Mouse (Mus musculus): ENCODE data around the gene Tbcel. TPM values are rescaled to one million over a fixed set of nuclear protein-coding genes. Genes with fewer than 3 reads are reported as not detected.

Gene Tbcel
- polyA plus RNA-seq, 1 experiment from 2014 or later = 4.0 TPM

DNA sequence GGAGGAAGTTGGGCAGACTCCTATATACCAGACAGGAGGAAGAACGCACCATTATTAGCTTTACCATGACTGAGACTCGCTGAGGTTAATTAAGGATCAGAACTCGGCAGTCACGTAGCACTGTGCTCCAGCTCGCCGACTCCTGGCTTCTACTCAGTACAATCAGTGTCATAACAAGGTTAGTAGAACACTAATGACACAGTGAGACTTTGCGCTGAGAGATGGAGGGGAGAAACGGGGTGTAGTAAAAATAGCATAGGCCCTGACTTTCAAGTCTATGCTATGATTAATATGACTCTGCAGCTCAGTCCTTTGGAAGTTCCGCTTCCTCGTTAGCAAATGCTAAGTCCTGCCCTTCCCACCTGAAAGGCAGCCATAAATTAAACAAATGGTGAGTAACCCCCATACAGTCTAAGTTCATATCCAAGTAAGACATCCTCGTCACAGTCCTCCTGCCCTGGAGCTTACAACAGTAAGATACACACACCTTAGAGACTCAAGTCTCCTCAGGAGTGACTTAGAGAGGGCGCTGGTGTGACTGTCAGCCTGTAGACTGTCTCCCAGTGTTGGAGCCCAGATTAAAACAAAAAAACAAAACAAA is 90.2 kb downstream of the Tbcel start:
- WGBS = 93% methylated on average over 12 of the region's 12 CpGs
- H3K4me2 ChIP-seq = no peak overlapping the region
- H3K4me3 ChIP-seq (ENCODE audit: low read depth, low read length) = no peak overlapping the region

DNA sequence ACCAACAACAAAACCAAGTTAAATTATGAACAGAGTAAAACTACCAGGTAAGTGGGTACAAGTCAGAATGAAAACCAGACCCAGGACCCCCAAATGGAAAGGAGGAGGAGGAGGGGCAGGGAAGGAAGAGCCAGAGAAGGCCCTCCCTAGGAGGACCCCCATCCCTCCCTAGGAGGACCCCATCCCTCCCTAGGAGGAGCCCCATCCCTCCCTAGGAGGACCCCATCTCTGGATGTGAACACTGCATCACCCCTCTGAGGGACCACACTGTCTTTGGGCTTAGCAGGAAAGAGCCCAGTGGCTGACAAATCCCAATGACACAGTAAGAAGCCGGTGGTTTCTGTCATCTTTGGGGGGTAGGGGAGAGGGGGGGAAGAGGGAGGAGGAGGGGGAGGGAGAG is 92.4 kb downstream of the Tbcel start:
- ATAC-seq (ENCODE audit: low FRiP score) (no peak), DNase-seq (ENCODE audit: low spot score, missing footprints) (no peak)
- no peaks in the 10 kb centered on the region for H3K27me3 ChIP-seq (ENCODE audit: control insufficient read depth, insufficient read depth, low read length)
- no peaks in the 10 kb centered on the region for H3K9me3 ChIP-seq (ENCODE audit: control insufficient read depth, low read length)
- no peaks in the 10 kb centered on the region for H3K36me3 ChIP-seq (ENCODE audit: control insufficient read depth, insufficient read depth, low read length)
- WGBS = 21% methylated on average over 1 of the region's 1 CpGs
- no peak overlapping the region for H3K27ac ChIP-seq (ENCODE audit: low read depth, low read length)
- H3K4me1 ChIP-seq (ENCODE audit: control insufficient read depth, insufficient read depth, low read length) = peaks cover 9% of the 10 kb centered on the region; the same call in 1 of the 2 replicates
- no peak overlapping the region for H3K9ac ChIP-seq (ENCODE audit: low read length)
- no peak overlapping the region for H3K4me3 ChIP-seq (ENCODE audit: low read depth, low read length)
- no peak overlapping the region for H3K4me2 ChIP-seq

More for the DNA sequence above, 90.2 kb downstream of the Tbcel start:
- Histone ChIP-seq H3K9me3 (ENCODE audit: control insufficient read depth, low read length) (no peaks in the 10 kb centered on the region), H3K9ac (ENCODE audit: low read length) (no peak overlapping the region), H3K27ac (ENCODE audit: low read depth, low read length) (no peak overlapping the region), H3K27me3 (ENCODE audit: control insufficient read depth, insufficient read depth, low read length) (no peaks in the 10 kb centered on the region), H3K4me1 (ENCODE audit: control insufficient read depth, insufficient read depth, low read length) (peaks cover 9% of the 10 kb centered on the region; the same call in 1 of the 2 replicates), H3K36me3 (ENCODE audit: control insufficient read depth, insufficient read depth, low read length) (no peaks in the 10 kb centered on the region)
- no peak for DNase-seq (ENCODE audit: low spot score, missing footprints)
- ATAC-seq (ENCODE audit: low FRiP score) = no peak

DNA sequence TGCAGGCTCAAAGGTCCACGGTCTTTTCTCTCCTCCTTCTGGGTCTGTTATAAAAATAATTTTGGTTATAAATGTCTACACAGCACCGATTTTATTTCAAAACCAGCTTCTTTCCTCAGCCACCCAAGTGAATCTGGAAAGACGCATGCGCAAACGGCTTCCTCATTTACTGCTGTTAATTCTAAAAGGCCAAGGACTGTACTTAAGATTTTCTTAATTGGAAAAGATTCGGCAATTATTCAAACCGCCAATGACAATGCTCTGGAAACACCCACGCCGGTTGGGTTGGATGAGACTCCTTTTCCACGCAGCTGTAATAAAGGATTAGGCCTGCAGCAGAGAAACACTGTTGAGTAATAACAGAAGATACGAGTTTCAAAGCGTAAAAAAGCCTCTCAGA is 94.3 kb downstream of the Tbcel start:
- Histone ChIP-seq H3K27ac (ENCODE audit: low read depth, low read length) (0 out of 2 replicates have a peak overlapping the region, but pooled peaks have one; percentile 8), H3K4me2 (no peak overlapping the region), H3K36me3 (ENCODE audit: control insufficient read depth, insufficient read depth, low read length) (no peaks in the 10 kb centered on the region), H3K4me3 (ENCODE audit: low read depth, low read length) (no peak overlapping the region), H3K9ac (ENCODE audit: low read length) (no peak overlapping the region), H3K9me3 (ENCODE audit: control insufficient read depth, low read length) (no peaks in the 10 kb centered on the region), H3K27me3 (ENCODE audit: control insufficient read depth, insufficient read depth, low read length) (no peaks in the 10 kb centered on the region), H3K4me1 (ENCODE audit: control insufficient read depth, insufficient read depth, low read length) (peaks cover 9% of the 10 kb centered on the region; the same call in 1 of the 2 replicates)
- ATAC-seq (ENCODE audit: low FRiP score) = no peak
- WGBS = 81% methylated on average over 12 of the region's 12 CpGs
- no peak for DNase-seq (ENCODE audit: low spot score, missing footprints)

DNA sequence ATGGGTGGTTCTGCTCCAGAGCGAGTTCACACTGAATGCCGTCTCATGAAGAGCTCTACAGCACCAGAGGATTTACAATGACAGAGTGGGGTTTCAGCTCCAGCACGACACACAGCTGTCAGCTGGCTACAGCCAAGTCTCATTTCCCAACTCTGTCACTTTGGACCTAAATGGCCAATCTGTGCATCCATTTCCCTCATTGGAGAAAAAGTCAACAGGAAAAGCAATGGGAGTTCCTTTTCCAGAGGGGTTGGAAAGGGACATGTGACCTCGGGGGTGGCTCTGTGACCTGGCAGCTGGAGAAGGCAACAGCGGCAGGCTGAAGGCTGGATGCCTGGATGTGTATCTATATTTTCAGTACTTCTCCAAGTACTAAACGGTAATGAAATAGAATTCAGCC is 96.3 kb downstream of the Tbcel start:
- Histone ChIP-seq H3K4me2 (no peak overlapping the region), H3K4me3 (ENCODE audit: low read depth, low read length) (no peak overlapping the region), H3K27ac (ENCODE audit: low read depth, low read length) (no peak overlapping the region), H3K36me3 (ENCODE audit: control insufficient read depth, insufficient read depth, low read length) (no peaks in the 10 kb centered on the region), H3K4me1 (ENCODE audit: control insufficient read depth, insufficient read depth, low read length) (peaks cover 9% of the 10 kb centered on the region; the same call in 1 of the 2 replicates), H3K27me3 (ENCODE audit: control insufficient read depth, insufficient read depth, low read length) (no peaks in the 10 kb centered on the region), H3K9ac (ENCODE audit: low read length) (no peak overlapping the region), H3K9me3 (ENCODE audit: control insufficient read depth, low read length) (no peaks in the 10 kb centered on the region)
- no peak for DNase-seq (ENCODE audit: low spot score, missing footprints)
- WGBS = 93% methylated on average over 6 of the region's 6 CpGs
- no peak for ATAC-seq (ENCODE audit: low FRiP score)

DNA sequence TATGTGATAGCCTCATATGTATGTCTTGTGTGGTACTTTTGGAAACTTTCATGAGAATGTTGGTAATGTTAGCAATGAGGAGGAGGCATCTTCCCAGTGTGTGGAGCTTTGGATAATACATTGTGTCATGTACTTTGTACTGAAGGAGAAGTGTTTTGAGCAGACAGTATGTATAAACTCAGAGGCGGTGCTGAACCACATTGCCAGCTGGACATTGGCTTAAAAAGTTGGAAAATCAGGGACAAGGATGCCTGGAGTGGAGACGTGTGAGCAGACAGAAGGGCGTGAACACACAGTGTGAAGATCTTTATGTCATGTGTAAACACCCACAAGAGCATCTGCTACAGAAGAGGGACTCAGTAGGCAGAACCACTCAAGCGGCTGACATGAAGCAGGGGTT is 101.9 kb downstream of the Tbcel start:
- Histone ChIP-seq H3K4me3 (ENCODE audit: low read depth, low read length) (no peak overlapping the region), H3K9ac (ENCODE audit: low read length) (no peak overlapping the region), H3K27me3 (ENCODE audit: control insufficient read depth, insufficient read depth, low read length) (no peaks in the 10 kb centered on the region), H3K36me3 (ENCODE audit: control insufficient read depth, insufficient read depth, low read length) (no peaks in the 10 kb centered on the region), H3K27ac (ENCODE audit: low read depth, low read length) (no peak overlapping the region), H3K4me2 (no peak overlapping the region), H3K9me3 (ENCODE audit: control insufficient read depth, low read length) (no peaks in the 10 kb centered on the region), H3K4me1 (ENCODE audit: control insufficient read depth, insufficient read depth, low read length) (no peaks in the 10 kb centered on the region)
- DNase-seq (ENCODE audit: low spot score, missing footprints) = no peak
- 86% methylated on average over 4 of the region's 4 CpGs for WGBS
- no peak for ATAC-seq (ENCODE audit: low FRiP score)

DNA sequence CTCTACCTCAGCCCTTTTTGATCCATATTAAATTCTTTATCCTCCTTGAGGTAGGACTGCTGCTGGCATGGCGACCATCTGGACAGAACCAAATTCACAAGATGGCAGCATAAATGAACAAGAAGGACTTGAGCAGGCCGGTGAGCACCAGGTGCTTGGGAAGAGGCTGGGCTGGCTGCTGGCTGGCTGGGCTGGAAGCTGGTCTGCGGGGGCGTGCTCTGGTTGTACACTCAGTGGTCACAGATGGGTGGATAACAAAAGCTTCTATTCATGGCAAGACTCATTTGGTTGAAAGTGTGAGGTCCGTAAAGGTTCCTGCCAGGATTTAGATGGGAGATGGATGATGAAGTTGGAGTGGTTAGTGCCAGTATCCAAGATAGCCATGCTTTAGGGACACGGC is 106.1 kb downstream of the Tbcel start:
- H3K27ac ChIP-seq (ENCODE audit: low read depth, low read length) = no peak overlapping the region
- no peaks in the 10 kb centered on the region for H3K36me3 ChIP-seq (ENCODE audit: control insufficient read depth, insufficient read depth, low read length)
- H3K4me3 ChIP-seq (ENCODE audit: low read depth, low read length) = no peak overlapping the region
- H3K9me3 ChIP-seq (ENCODE audit: control insufficient read depth, low read length) = no peaks in the 10 kb centered on the region
- 68% methylated on average over 6 of the region's 6 CpGs for WGBS
- H3K4me1 ChIP-seq (ENCODE audit: control insufficient read depth, insufficient read depth, low read length) = no peaks in the 10 kb centered on the region
- H3K27me3 ChIP-seq (ENCODE audit: control insufficient read depth, insufficient read depth, low read length) = no peaks in the 10 kb centered on the region; the same call in 1 of the 2 replicates
- no peak overlapping the region for H3K4me2 ChIP-seq
- DNase-seq (ENCODE audit: low spot score, missing footprints) = no peak
- H3K9ac ChIP-seq (ENCODE audit: low read length) = no peak overlapping the region
- no peak for ATAC-seq (ENCODE audit: low FRiP score)

DNA sequence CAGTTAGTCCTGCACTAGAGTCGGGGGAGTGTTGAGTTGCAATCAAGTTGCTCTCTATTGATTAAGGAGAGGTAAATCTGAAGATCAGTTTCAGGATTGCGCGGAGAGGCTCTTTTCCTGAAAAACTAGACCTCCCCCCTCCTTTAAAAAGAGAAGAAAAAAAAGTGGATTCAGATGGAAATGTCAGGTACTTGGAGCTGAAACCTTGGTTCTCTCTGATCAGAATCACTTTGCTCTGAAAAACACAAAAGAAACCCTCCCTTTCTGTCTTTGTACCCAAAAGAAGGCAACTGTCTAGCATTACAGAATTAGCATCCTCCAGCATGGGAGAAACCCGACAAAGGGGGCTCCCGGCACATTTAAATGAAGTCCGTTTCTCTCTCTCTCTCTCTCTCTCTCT is 107.8 kb downstream of the Tbcel start, which contains the start of gene Tecta:
TSS of gene Tecta (minus strand) at position 101 of the 400 bp plus-strand sequence.
- Histone ChIP-seq H3K4me1 (ENCODE audit: control insufficient read depth, insufficient read depth, low read length) (no peaks in the 10 kb centered on the region), H3K27me3 (ENCODE audit: control insufficient read depth, insufficient read depth, low read length) (no peaks in the 10 kb centered on the region; the same call in 1 of the 2 replicates), H3K27ac (ENCODE audit: low read depth, low read length) (no peak within 1 kb of the TSS), H3K9ac (ENCODE audit: low read length) (no peak within 1 kb of the TSS), H3K36me3 (ENCODE audit: control insufficient read depth, insufficient read depth, low read length) (no peaks in the 10 kb centered on the region), H3K4me3 (ENCODE audit: low read depth, low read length) (no peak within 1 kb of the TSS), H3K9me3 (ENCODE audit: control insufficient read depth, low read length) (no peaks in the 10 kb centered on the region), H3K4me2 (no peak within 1 kb of the TSS)
- DNase-seq (ENCODE audit: low spot score, missing footprints) (peak; percentile 86), ATAC-seq (ENCODE audit: low FRiP score) (no peak)
- WGBS = 44% methylated on average over 6 of the region's 6 CpGs

DNA sequence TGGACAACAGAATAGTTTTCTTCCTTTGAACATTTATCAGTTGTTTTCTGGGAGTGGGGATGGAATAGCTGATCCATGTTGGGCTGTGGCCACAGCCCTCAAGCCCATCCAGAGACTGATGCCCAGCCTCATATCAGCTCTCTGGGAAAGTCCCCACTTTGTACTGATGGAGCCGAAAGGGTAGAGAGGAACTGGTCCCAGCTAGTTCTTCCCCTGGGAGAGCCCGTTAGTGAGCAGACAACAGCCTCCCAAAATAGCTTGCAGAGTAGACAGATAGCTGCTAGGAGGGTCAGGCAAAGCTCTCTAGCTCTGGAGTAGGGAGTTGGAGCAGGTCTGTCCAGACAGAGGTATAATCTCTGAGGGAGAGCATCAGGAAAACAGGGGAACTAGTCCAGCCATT is 111.5 kb downstream of the Tbcel start:
- WGBS = 73% methylated on average over 2 of the region's 2 CpGs

DNA sequence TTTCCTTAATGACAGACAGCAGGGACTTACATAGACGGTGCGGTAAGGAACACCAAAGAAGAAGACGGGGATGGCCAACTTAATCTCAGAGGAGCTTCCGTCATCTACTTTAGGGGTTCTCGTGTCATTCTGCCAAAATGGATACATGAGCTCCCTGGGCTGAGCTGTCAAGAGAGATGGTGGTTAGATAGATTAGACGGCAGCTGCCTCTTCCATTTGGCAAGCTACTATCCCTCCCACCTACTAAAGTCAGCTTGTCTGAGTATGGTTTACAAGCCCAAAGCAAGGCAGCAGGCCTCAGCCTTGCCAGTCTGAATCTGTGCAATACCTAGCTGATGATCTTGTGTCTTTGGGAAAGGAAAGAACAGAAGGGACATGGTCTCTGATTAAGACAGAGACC is 112.7 kb downstream of the Tbcel start:
- Histone ChIP-seq H3K9ac (ENCODE audit: low read length) (no peak overlapping the region), H3K4me1 (ENCODE audit: control insufficient read depth, insufficient read depth, low read length) (no peaks in the 10 kb centered on the region), H3K36me3 (ENCODE audit: control insufficient read depth, insufficient read depth, low read length) (no peaks in the 10 kb centered on the region), H3K9me3 (ENCODE audit: control insufficient read depth, low read length) (no peaks in the 10 kb centered on the region), H3K4me3 (ENCODE audit: low read depth, low read length) (no peak overlapping the region), H3K27ac (ENCODE audit: low read depth, low read length) (no peak overlapping the region), H3K4me2 (no peak overlapping the region), H3K27me3 (ENCODE audit: control insufficient read depth, insufficient read depth, low read length) (no peaks in the 10 kb centered on the region; the same call in 1 of the 2 replicates)
- DNase-seq (ENCODE audit: low spot score, missing footprints) (no peak), ATAC-seq (ENCODE audit: low FRiP score) (no peak)
- WGBS = 85% methylated on average over 6 of the region's 6 CpGs

More for the DNA sequence above, 111.5 kb downstream of the Tbcel start:
- Histone ChIP-seq H3K27ac (ENCODE audit: low read depth, low read length) (no peak overlapping the region), H3K9ac (ENCODE audit: low read length) (no peak overlapping the region), H3K4me1 (ENCODE audit: control insufficient read depth, insufficient read depth, low read length) (no peaks in the 10 kb centered on the region), H3K4me3 (ENCODE audit: low read depth, low read length) (no peak overlapping the region), H3K27me3 (ENCODE audit: control insufficient read depth, insufficient read depth, low read length) (no peaks in the 10 kb centered on the region; the same call in 1 of the 2 replicates), H3K36me3 (ENCODE audit: control insufficient read depth, insufficient read depth, low read length) (no peaks in the 10 kb centered on the region), H3K4me2 (no peak overlapping the region), H3K9me3 (ENCODE audit: control insufficient read depth, low read length) (no peaks in the 10 kb centered on the region)
- ATAC-seq (ENCODE audit: low FRiP score) (no peak), DNase-seq (ENCODE audit: low spot score, missing footprints) (no peak)

All from midbrain, embryonic 11.5 days (tissue).